Mouse (Mus musculus): ENCODE measurements around the gene Sema3b.

The Sema3b gene

GRCm38 (mm10) chr9:107608741-107609432, at the start of gene Sema3b:
TSS of gene Sema3b (minus strand) at chr9:107609229.
- no peak for DNase-seq

- peak in 1 of 2 experiments; percentile 2 for DNase-seq
These were observed 49.1 kb upstream of the Sema3b start for GRCm38 (mm10) chr9:107658096-107658495.

GRCm38 (mm10) chr9:107657144-107657543, 48.1 kb upstream of the Sema3b start:
- no peak for DNase-seq

DNA sequence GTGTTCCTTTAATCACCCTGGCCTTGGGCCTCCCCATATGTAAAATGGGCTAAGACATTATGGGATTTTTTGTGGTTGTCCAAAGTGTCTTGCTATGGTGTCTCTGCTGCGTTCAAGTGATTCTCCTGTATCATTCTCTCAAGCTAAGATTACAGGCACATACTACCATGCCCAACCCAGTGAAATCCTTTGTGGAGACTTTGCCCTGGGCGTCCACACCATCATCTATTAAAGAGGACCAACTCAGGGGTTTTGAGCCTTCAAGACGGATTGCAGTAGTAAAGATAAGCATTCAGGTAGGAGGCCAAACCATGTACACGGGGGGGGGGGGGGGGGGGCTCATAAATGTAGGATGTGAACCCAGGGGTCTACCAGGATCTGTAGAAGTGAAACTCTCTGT, 45.6 kb upstream of the Sema3b start:
- DNase-seq, result no peak

DNA sequence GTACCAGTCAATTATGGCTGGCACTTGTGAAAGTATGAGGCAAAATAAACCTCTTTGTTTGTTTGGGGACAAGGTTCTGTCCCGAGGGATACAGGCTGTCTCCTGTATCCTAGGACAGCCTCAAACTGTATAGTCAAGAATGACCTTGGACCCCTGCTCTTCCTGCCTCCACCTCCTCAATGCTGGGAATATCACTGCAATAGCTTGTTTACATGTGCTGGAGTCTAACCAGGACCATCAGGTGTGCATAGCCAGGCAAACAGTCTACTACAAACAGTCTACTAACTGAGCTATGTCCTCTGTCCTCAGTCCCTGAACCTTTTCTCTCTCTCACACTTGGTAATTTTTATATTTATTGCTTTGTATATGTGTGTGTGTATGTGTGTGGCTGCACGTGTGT, 44.4 kb upstream of the Sema3b start:
- DNase-seq, result no peak

DNA sequence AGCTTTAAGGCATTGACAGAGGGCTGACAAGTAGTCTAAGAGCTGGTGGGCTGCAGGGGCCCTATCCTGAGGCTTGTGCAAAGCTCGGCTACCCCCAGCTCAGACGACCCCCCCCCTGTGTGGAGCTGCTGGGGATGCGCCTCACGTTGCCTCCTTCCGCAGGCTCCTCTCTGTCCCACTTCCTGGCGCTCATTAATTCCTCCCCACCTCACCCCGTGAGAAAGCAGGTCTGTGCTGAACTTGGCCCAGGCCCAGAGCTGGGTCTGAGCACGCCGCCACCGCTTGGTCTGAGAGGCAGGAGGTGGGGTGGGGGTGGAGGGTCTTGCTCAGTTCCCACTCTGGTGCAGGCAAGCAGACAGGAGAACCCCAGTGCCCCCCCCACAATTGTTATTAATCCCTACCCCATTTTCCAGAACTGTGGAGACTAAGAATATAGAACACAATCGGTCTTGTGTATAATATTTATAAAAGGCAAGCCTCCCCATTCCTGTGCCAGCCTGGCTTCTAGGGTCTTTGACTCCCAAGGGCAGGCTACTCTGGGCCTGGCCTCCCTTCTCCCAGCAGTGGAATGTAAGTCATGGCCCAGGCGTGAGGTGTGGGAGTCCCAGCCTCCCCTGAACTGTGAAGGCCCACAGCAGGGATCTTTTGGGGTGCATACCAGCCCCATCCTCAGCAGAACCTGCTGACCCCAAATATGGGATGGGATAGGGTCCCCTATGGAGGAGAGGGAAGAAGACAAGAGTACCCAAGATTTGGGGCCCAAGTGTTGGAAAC, 41.9 kb upstream of the Sema3b start:
- DNase-seq, result peak in 1 of 2 experiments; percentile 2

DNA sequence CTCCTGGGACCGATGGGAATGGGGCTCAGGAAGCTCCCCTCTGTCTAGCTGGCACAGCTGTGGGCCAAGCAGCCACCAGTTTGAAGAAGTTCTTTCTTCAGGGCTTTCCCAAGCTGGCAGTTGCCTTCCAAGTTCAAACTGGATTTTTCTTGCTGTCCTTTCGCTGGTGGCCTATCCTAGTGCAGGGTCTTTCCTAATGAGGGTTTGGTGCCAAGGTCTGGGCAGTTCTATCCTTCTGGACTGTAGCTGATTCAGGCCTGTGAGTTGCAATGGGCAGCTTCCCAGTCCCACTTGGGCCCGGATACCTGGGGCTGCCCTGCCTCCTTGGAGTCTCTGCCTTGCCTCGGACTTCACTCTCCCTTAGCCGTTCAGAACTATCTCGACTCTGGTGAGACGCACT, 41.2 kb upstream of the Sema3b start:
- no peak for DNase-seq

- no peak for DNase-seq
These were observed 39.7 kb upstream of the Sema3b start for GRCm38 (mm10) chr9:107648767-107649166.

DNA sequence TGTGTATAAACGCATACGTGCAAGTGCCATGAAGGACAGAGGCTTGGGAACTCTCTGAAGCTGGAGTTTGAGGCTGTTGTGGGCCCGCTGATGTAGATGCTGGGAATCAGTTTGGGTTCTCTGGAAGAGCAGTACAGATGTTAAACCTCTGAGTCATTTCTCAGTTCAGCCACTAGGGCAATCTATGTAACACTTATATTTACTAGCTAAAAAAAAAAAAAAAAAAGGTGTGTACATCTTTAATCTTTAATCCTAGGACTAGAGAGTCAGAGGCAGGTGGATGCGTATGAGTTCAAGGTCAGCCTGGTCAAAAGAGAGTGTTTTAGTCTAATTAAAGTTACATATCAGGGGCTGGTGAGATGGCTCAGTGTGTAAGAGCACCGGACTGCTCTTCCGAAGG, 37.9 kb upstream of the Sema3b start:
- DNase-seq, result no peak

GRCm38 (mm10) chr9:107645577-107645976, 36.5 kb upstream of the Sema3b start:
- peak in 1 of 2 experiments; percentile 59 for DNase-seq

- DNase-seq, result peak in 1 of 2 experiments; percentile 11
These were observed 36.1 kb upstream of the Sema3b start for GRCm38 (mm10) chr9:107645153-107645510.

DNA sequence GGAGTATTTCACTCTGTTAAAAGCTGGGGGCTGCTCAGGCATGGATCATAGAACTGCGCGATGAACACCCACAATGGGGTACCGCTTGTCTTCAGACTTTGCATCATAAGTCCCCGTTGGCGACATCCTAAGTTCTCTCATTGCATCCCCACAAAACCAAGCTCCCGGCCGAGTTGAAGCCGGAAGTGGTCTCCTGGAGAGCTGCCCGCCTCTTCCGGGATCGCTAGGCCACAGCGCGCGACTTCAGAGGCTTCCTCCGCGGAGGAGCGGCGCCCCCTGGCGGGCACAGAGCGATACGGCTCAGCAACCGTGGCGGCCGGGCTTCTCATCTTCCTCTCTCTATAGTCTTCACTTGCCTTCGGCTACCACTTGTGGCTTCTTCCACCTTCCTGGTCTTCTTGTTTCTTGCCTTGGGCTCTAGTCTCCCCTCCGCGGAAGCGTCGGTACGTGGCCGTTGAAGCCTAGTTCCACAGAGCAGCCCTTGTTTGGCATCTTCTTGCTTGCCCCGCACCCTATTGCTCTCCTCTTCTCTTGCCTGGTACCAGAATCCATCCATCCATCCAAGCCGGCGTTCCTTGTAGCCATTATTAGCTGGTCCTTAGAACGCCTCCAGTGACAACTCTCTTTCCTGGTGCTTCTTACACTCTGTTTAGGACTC, 35.6 kb upstream of the Sema3b start:
- DNase-seq, result peak; percentile 85 to 87

DNA sequence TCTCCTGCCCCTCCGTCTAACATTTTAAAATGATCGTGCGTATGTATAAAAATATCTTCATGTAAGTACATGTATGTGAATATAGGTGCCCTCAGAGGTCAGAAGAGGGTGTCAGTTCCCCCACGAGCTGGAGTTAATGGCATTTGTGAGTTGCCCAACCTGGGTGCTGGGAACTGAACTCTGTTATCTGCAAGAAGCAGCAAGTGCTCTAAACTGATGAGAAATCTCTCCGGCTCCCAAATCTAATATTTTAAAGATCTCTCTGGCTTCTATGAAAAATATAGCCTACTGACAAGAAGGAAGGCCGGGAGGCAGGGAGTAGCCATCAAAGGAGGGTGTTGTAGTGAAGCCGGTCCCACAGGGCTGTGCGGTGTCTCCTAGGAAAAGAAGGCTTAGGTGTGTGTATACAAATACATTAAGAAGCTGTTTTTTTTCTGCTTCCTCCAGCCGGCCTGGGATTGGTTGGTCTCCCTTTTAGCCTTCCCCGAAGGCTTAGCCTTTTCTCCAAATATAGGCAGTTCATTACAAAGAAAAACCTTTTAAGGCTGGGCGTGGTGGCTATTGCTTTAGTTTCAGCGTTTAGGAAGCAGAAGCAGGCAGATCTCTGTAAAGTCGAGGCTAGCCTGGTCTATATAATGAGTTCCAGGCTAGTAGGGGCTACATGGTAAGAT, 34.6 kb upstream of the Sema3b start:
- DNase-seq, result no peak

DNA sequence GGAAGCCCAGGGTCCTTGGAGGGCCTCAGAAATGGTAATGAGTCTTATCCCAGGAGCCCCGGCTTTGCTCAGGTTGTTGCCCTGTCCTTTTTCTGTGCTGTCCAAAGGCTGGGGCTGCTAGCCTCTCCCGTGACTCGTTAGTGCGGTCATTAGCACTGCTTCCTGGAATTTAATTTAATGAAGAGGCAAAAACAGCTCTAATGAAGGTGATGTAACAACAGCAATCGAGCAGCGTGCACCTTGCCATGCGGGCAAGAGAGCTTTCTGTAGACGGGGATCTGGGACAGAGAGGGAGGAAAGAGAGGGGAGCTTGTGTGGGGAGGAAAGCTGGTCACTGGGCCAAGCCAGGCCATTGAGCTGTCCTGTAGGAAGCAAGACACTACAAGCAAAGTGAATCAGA, 32.6 kb upstream of the Sema3b start:
- DNase-seq, result no peak

DNA sequence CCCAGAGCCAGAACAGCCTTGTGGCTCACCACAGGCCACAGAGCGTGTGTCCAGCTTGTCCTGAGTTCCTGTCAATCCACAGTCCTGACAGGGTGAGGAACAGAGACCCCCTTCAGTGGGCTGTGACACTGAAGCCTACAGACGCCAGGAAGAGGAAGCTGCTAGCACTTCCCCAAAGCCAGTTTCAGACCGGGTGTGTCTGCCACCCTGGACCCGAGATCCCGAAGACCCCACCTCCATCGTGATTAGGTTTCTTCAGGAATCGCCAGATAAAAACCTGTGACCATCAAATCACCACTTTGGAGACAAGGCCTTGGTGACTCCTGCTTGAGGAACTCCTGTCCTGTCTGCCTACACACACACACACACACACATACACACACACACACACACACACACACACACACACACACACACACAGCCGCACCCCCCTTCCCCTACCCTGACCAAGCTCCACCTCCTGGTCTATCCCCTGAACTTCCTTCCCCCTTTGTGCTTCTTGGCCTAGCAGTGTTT, 31.3 kb upstream of the Sema3b start:
- no peak for DNase-seq

DNA sequence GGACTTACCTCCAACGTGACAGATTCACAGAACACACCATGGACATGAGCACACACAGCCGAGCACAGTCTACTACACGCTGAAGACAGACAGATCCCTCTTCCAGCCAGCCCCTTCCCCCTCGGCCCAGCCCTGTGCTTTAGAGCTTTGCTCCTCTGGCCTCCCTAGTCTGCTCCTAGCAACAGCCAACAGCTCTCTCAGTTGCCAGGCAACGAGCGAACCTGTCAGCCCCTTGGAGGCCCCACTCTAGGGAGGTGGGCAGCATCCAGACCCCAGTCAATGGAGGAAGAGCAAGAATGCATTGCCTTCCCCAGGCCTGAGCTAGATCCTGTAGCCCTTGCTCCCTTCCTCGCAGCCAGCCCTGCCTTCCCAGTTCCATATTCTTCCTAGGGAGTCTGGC, 28.0 kb upstream of the Sema3b start:
- DNase-seq, result no peak

DNA sequence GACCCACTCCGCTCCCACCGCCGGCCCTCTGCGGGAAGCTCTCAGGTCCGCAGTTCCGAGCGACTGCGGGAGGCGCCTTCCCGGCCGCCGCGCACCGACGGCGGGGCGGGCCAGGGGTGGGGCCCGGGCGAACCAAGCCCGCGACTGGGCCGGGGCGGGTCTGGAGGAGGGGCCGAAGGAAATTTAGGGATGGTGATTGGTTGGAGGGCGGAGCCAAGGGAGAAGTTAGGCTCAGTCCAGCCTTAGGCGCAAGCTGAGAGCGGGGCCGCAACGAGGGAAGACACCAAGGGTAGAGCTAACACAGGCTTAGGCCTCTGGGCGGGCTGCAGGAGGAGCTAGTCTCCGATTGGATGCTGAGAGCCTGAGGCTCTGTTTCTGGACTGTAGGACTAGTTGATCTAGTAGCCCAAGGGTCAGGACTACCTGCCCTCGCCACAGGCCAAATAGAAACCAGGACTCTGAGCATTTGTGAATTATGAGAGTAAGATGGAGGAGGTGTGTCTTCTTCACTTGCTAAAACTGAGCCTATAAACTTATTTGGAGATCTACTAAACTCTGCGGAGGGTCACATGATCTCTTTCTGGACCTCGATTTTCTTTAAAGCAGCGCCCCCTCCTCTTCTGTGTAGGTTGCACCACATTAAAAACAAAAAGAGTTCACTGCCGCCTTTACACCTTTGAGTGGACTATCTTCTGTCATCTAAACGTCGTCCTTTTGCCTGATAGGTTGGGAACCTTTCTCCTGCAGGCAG, 26.4 kb upstream of the Sema3b start, which contains the start of gene Gnai2:
TSS of gene Gnai2 (minus strand) at position 89 of the 750 bp plus-strand sequence.
- peak; percentile 97 for DNase-seq

- DNase-seq, result no peak
These were observed 25.6 kb upstream of the Sema3b start for GRCm38 (mm10) chr9:107634406-107635278.

DNA sequence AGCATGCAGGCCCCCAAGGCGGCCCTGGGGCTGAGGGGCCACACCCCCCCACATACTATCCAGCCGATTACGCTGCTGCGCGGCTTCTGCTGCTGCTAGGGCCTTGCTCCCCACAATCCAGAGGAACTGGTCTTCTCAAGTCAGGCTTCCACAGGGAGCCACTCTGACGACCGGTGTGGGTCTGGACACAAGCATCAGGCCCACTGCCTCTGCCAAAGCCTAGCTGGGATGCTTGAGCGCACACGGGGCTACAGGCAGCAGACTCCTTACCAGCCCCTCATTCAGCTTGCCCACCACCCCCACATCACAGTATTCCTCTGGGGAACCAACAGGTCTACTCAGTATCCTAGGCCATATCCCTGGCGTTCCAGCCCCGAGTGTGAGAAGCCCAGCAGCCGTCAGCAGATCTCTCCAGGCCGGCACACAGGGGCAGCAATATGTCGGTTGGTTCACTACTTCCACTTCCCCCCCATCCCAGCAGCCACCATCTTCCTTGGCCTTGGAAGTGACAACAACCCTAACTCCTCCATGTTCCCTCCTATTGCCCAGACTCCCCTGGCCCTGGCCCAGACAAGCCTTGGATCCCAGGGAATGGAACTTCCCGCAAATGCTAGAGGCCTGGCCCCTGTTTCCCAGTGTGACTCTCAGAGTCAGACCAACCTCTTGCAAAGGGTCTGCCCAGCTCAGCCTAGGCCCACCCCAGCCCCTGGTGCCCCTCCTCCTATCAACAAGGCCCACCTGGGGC, 24.8 kb upstream of the Sema3b start:
- peak; percentile 38 to 54 for DNase-seq

- DNase-seq, result peak; percentile 82 to 87
These were observed 24.1 kb upstream of the Sema3b start for GRCm38 (mm10) chr9:107633091-107633660.
